Mouse (Mus musculus) embryonic fibroblast, embryonic 13.5 days (primary cell): ENCODE measurements around the gene Cdc45.
"Not testable (repeated sequence)": the region's sequence is repeated elsewhere in the genome, so short reads cannot be mapped to it uniquely, and the experiment has no call there.

Experiments
- CTCF ChIP-seq: IDR thresholded peaks from 2 replicates; pipeline ENCODE4 v1.5.1; 2011; ENCODE audit warnings: mild to moderate bottlenecking, control low read depth, low read length, moderate library complexity, borderline replicate concordance; ENCODE audit not compliant: insufficient read depth
- POLR2A ChIP-seq: IDR thresholded peaks from 2 replicates; pipeline ENCODE4 v1.6.1; 2011; ENCODE audit warnings: low read depth, mild to moderate bottlenecking, control low read depth, low read length, moderate library complexity

GRCm38 (mm10) chr16:18849521-18850190 is 37.9 kb upstream of the Cdc45 start:
- TF ChIP-seq POLR2A, CTCF: not testable (repeated sequence)
